ENCODE assay signal across 8 mouse cellular contexts in the genomic region with DNA sequence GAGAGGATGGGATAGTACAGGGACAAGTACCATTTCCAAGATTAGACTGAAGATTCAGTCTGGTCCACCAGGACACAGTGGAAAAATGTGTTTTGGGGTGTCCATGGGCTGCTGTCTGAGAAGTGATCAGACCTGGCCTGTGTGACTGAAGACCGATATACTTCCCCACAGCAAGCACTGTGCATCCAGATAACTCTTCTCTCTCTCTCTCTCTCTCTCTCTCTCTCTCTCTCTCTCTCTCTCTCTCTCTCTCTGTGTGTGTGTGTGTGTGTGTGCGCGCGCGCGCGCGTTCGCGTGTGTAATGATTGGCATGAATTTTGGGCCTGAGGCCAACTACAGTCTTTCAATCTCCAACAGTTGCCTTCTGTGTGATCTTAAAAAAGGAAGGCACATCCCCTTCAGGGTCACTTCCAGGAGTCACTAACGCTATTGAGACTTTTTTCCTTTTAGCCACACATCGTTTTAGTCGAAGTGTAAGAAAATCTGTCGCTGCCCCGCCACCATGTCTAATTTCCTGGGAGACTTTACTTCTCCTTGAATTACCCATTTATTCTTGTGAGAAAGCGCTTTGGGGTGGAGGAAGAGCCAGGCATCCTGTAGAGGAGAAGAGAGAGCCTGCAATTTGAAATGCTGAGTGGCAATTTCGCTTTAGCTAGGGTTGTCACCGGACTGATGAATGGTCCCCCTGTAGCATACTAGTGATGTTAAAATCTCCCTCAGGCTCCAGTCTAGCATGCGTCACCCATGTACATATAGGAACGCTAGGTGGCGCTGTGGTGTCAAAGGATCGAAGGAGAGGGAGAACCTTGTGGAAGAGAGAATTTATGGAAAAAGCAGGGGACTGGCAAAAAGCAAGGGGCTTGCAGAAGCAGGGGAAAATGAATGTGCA.
A peak's percentile ranks its signal among the peaks of the same experiment; 100 is the strongest.
DNase-seq lines count a peak whose midpoint lies in the region; ATAC-seq and TF ChIP-seq lines count a peak whose summit lies in the region.

No protein-coding gene starts in this region.

- ATAC-seq in embryonic facial prominence, embryonic 14.5 days (ENCODE audit: low read depth) = peak; percentile 89

- WGBS in embryonic facial prominence, embryonic 14.5 days = 27% methylated on average over 22 of the region's 22 CpGs
- 61% methylated on average over 22 of the region's 22 CpGs for WGBS in large intestine, adult 2 months

- H3K36me3 ChIP-seq in ES-Bruce4 (ENCODE audit: control insufficient read depth, insufficient read depth, low read length, poor library complexity, severe bottlenecking) = no peaks in the 10 kb centered on the region
- no peaks in the 10 kb centered on the region for H3K36me3 ChIP-seq in embryonic facial prominence, embryonic 14.5 days (ENCODE audit: control insufficient read depth, insufficient read depth, low read length)

- no peaks in the 10 kb centered on the region for H3K4me1 ChIP-seq in ES-Bruce4 (ENCODE audit: control insufficient read depth, insufficient read depth, low read length)
- no peaks in the 10 kb centered on the region for H3K4me1 ChIP-seq in embryonic facial prominence, embryonic 14.5 days (ENCODE audit: control insufficient read depth, insufficient read depth, low read length)

- DNase-seq in brain, adult 2 months (ENCODE audit: low read depth, low spot score) = peak; percentile 94
- peak; percentile 92 for DNase-seq in embryonic facial prominence, embryonic 14.5 days (ENCODE audit: low spot score)
- DNase-seq in heart, postnatal 36 days = peak; percentile 44 to 67
- DNase-seq in large intestine, adult 2 months (ENCODE audit: low read depth, low spot score) = peak; percentile 44
- DNase-seq in lung, adult 18-20 months = peak; percentile 13 to 39
- DNase-seq in ovary, postnatal 14 days (ENCODE audit: low spot score) = peak; percentile 75
- DNase-seq in urinary bladder, postnatal 4 days (ENCODE audit: low spot score in 2 of 2) = peak; percentile 37 to 79

- no peaks in the 10 kb centered on the region for H3K27me3 ChIP-seq in ES-Bruce4 (ENCODE audit: control insufficient read depth, insufficient read depth, low read length, poor library complexity, severe bottlenecking)
- no peaks in the 10 kb centered on the region for H3K27me3 ChIP-seq in embryonic facial prominence, embryonic 14.5 days (replicated peaks; ENCODE audit: control insufficient read depth, insufficient read depth, low read length)

- no peaks in the 10 kb centered on the region for H3K9me3 ChIP-seq in ES-Bruce4 (replicated peaks; ENCODE audit: control insufficient read depth, insufficient read depth, low read length, poor library complexity, severe bottlenecking)
- H3K9me3 ChIP-seq in embryonic facial prominence, embryonic 14.5 days (ENCODE audit: control insufficient read depth, low read length) = no peaks in the 10 kb centered on the region

- intact Hi-C loops in heart, postnatal 36 days (cut with DNase I) = loop anchor here (5.0 kb wide), 1 partner anchor 273 kb away; no protein-coding TSS in a partner anchor

- H3K9ac ChIP-seq in ES-Bruce4 (ENCODE audit: low read depth, poor library complexity, severe bottlenecking) = no peak overlapping the region
- H3K9ac ChIP-seq in embryonic facial prominence, embryonic 14.5 days (ENCODE audit: low read depth, low read length) = peak overlapping the region; percentile 32; the same call in 1 of the 2 replicates

- TF ChIP-seq CTCF in ES-Bruce4 (IDR thresholded peaks at IDR 0.05; ENCODE audit: low read depth, low read length) = peak; percentile 57

- H3K4me3 ChIP-seq in ES-Bruce4 (ENCODE audit: low read depth, low read length) = no peak overlapping the region
- H3K4me3 ChIP-seq in embryonic facial prominence, embryonic 14.5 days (ENCODE audit: low read depth, low read length) = peak overlapping the region; percentile 22

- no peak overlapping the region for H3K27ac ChIP-seq in ES-Bruce4 (ENCODE audit: insufficient read depth, low read length)
- H3K27ac ChIP-seq in embryonic facial prominence, embryonic 14.5 days (replicated peaks; ENCODE audit: low read depth, low read length) = no peak overlapping the region

- TF ChIP-seq POLR2A in ES-Bruce4 (IDR thresholded peaks at IDR 0.05; ENCODE audit: insufficient read depth, low read length) = no peak

- H3K4me2 ChIP-seq in embryonic facial prominence, embryonic 14.5 days (ENCODE audit: low read depth, low read length) = peak overlapping the region; percentile 45

- TF ChIP-seq EP300 in ES-Bruce4 (IDR thresholded peaks at IDR 0.05; ENCODE audit: insufficient read depth, low read depth, low read length) = no peak

Comparison
In these comparisons a context has a peak if more than half of its experiments do, and no peak if none do; other contexts are left out.
1. DNase-seq: peak in every context shown above with its lines; median percentile 94 in brain, adult 2 months; 92 in embryonic facial prominence, embryonic 14.5 days; 75 in ovary, postnatal 14 days; 58 in urinary bladder, postnatal 4 days; 56 in heart, postnatal 36 days; 44 in large intestine, adult 2 months; 26 in lung, adult 18-20 months.